Mouse (Mus musculus) limb, embryonic 14.5 days (tissue): Measurements from ENCODE around the gene Usp17la. TPM values are rescaled to one million over a fixed set of nuclear protein-coding genes. Genes with fewer than 3 reads are reported as not detected.

Experiments used
- ATAC-seq: fragments of 200-750 bp; cut with Nextera tagmentation; 2 replicates; pipeline ENCODE4 v1.8.0; 2017; ENCODE audit warnings: low read depth, moderate number of reproducible peaks, moderate TSS enrichment; ENCODE audit not compliant: low FRiP score
- DNase-seq: peaks from one replicate; pipeline ENCODE4 v3.0.0-alpha.2; 2015; ENCODE audit warnings: low spot score
- H3K27ac ChIP-seq: fragments of 300-500 bp; sonication (generic); replicated peaks from 2 replicates; pipeline ENCODE4 v1.5.1; 2014; ENCODE audit warnings: low read depth, mild to moderate bottlenecking, low read length, moderate library complexity, mixed read lengths
- H3K27me3 ChIP-seq: fragments of 300-500 bp; sonication (generic); 2 replicates; pipeline ENCODE4 v1.6.1; 2014; ENCODE audit warnings: low read length, mixed read lengths; ENCODE audit not compliant: control insufficient read depth, insufficient read depth
- H3K36me3 ChIP-seq: fragments of 300-500 bp; sonication (generic); 2 replicates; pipeline ENCODE4 v1.6.1; 2014; ENCODE audit warnings: mild to moderate bottlenecking, low read length, moderate library complexity, mixed read lengths; ENCODE audit not compliant: control insufficient read depth, insufficient read depth
- H3K4me1 ChIP-seq: fragments of 300-500 bp; sonication (generic); 2 replicates; pipeline ENCODE4 v1.6.1; 2014; ENCODE audit warnings: antibody characterized with exemption, low read length, mixed read lengths; ENCODE audit not compliant: control insufficient read depth, insufficient read depth
- H3K4me2 ChIP-seq: fragments of 300-500 bp; sonication (generic); replicated peaks from 2 replicates; pipeline ENCODE4 v1.6.1; 2014; ENCODE audit warnings: low read depth, mild to moderate bottlenecking, low read length, moderate library complexity; ENCODE audit not compliant: severe bottlenecking
- H3K4me3 ChIP-seq: fragments of 300-500 bp; sonication (generic); replicated peaks from 2 replicates; pipeline ENCODE4 v1.5.1; 2014; ENCODE audit warnings: low read length
- H3K9ac ChIP-seq: fragments of 300-500 bp; sonication (generic); 2 replicates; pipeline ENCODE4 v1.6.1; 2014; ENCODE audit warnings: mild to moderate bottlenecking, low read depth, low read length, moderate library complexity; ENCODE audit not compliant: severe bottlenecking
- H3K9me3 ChIP-seq: fragments of 300-500 bp; sonication (generic); 2 replicates; pipeline ENCODE4 v1.6.1; 2016; ENCODE audit warnings: low read length; ENCODE audit not compliant: control insufficient read depth
- POLR2A ChIP-seq: fragments of 200-500 bp; IDR thresholded peaks from 2 replicates; pipeline ENCODE4 v1.8.0; 2012; ENCODE audit warnings: inconsistent platforms, mild to moderate bottlenecking, moderate library complexity, borderline replicate concordance; ENCODE audit not compliant: insufficient read depth, insufficient read length; ENCODE audit errors: extremely low read depth
- WGBS: fragments of 180-500 bp; shearing (Covaris S2); extraction: QIAGEN DNeasy Blood & Tissue Kit; methylation state at CpG from one replicate; pipeline ENCODE4 v1.1.7; 2014; 5-methylcytosine and 5-hydroxymethylcytosine counted together
- polyA plus RNA-seq, 2 experiments: library from polyadenylated mRNA; depleted of rRNA in 1 of 2; stranded (reverse) in 1 of 2; unstranded in 1 of 2; fragments of >200 nt; fragmentation: Nextera tagmentation in 1 of 2; extraction: Ambion mirVana in 1 of 2; gene quantifications; 2 replicates each; pipeline versions ENCODE4 v1.2.1 to v1.2.3; 2012 to 2014

Usp17la gene
- polyA plus RNA-seq, 2 experiments, result not detected

- no peak for ATAC-seq
- Histone ChIP-seq H3K4me1 (no peaks in the 10 kb centered on the region), H3K9me3 (no peaks in the 10 kb centered on the region), H3K9ac (no peak overlapping the region), H3K4me3 (no peak overlapping the region), H3K27me3 (no peaks in the 10 kb centered on the region), H3K36me3 (no peaks in the 10 kb centered on the region), H3K4me2 (no peak overlapping the region), H3K27ac (no peak overlapping the region)
- WGBS, result 63% methylated on average over 1 of the region's 1 CpGs
- TF ChIP-seq POLR2A, result no peak
- no peak for DNase-seq
These were observed 874 bp downstream of the Usp17la start for GRCm38 (mm10) chr7:104857683-104858082.

GRCm38 (mm10) chr7:104861381-104861780 is 4.6 kb downstream of the Usp17la start:
- H3K9me3 ChIP-seq, result no peaks in the 10 kb centered on the region
- TF ChIP-seq POLR2A, result no peak
- 80% methylated on average over 3 of the region's 3 CpGs for WGBS
- DNase-seq (no peak), ATAC-seq (no peak)
- no peaks in the 10 kb centered on the region for H3K4me1 ChIP-seq
- H3K36me3 ChIP-seq, result no peaks in the 10 kb centered on the region
- H3K9ac ChIP-seq, result no peak overlapping the region
- no peak overlapping the region for H3K4me3 ChIP-seq
- H3K27ac ChIP-seq, result no peak overlapping the region
- H3K4me2 ChIP-seq, result no peak overlapping the region
- no peaks in the 10 kb centered on the region for H3K27me3 ChIP-seq

- WGBS, result 33% methylated on average over 1 of the region's 1 CpGs
- Histone ChIP-seq H3K27ac (no peak within 1 kb of the TSS), H3K27me3 (no peaks in the 10 kb centered on the region), H3K9me3 (no peaks in the 10 kb centered on the region), H3K4me1 (no peaks in the 10 kb centered on the region), H3K4me2 (no peak within 1 kb of the TSS), H3K9ac (no peak within 1 kb of the TSS), H3K36me3 (no peaks in the 10 kb centered on the region), H3K4me3 (no peak within 1 kb of the TSS)
- ATAC-seq, result no peak
- DNase-seq, result no peak
- TF ChIP-seq POLR2A, result no peak
These were observed 20.9 kb downstream of the Usp17la start, which contains the start of gene Olfr665 for GRCm38 (mm10) chr7:104877731-104878130. Gene Olfr665, plus strand, starts transcription at chr7:104878031.

GRCm38 (mm10) chr7:104895852-104896251 is 39.0 kb downstream of the Usp17la start, which contains the start of gene Olfr666:
Gene Olfr666, minus strand, starts transcription at chr7:104895952.
- DNase-seq, result no peak
- ATAC-seq, result no peak
- no peak within 1 kb of the TSS for H3K27ac ChIP-seq

More at GRCm38 (mm10) chr7:104895852-104896251, 39.0 kb downstream of the Usp17la start, which contains the start of gene Olfr666:
- H3K36me3 ChIP-seq, result no peaks in the 10 kb centered on the region
- H3K9ac ChIP-seq, result no peak within 1 kb of the TSS
- TF ChIP-seq POLR2A, result no peak
- no peak within 1 kb of the TSS for H3K4me2 ChIP-seq
- H3K27me3 ChIP-seq, result no peaks in the 10 kb centered on the region
- no peaks in the 10 kb centered on the region for H3K4me1 ChIP-seq
- WGBS, result 82% methylated on average over 2 of the region's 2 CpGs
- H3K4me3 ChIP-seq, result no peak within 1 kb of the TSS
- no peaks in the 10 kb centered on the region for H3K9me3 ChIP-seq

Other genes starting within 250 kb of the Usp17la start
- not detected in 2 replicates for gene Olfr656, start 243.1 kb upstream of the Usp17la start, polyA plus RNA-seq (2012; rRNA removed)
- not detected in 2 replicates for gene Olfr656, start 243.1 kb upstream of the Usp17la start, polyA plus RNA-seq (2014; fragmentation: Nextera tagmentation; extraction: Ambion mirVana)
- gene Olfr657, start 232.2 kb upstream of the Usp17la start, polyA plus RNA-seq (2012; rRNA removed), result not detected in 2 replicates
- gene Olfr657, start 232.2 kb upstream of the Usp17la start, polyA plus RNA-seq (2014; fragmentation: Nextera tagmentation; extraction: Ambion mirVana), result not detected in 2 replicates
- gene Olfr658, start 209.7 kb upstream of the Usp17la start, polyA plus RNA-seq (2012; rRNA removed), result 0.01 TPM in 1 of 2 replicates, not detected in the other
- gene Olfr658, start 209.7 kb upstream of the Usp17la start, polyA plus RNA-seq (2014; fragmentation: Nextera tagmentation; extraction: Ambion mirVana), result not detected in 2 replicates
- not detected in 2 replicates for gene Olfr659, start 190.3 kb upstream of the Usp17la start, polyA plus RNA-seq (2012; rRNA removed)
- not detected in 2 replicates for gene Olfr659, start 190.3 kb upstream of the Usp17la start, polyA plus RNA-seq (2014; fragmentation: Nextera tagmentation; extraction: Ambion mirVana)
- gene Olfr661, start 170.5 kb upstream of the Usp17la start, polyA plus RNA-seq (2012; rRNA removed), result not detected in 2 replicates
- gene Olfr661, start 170.5 kb upstream of the Usp17la start, polyA plus RNA-seq (2014; fragmentation: Nextera tagmentation; extraction: Ambion mirVana), result not detected in 2 replicates
- gene Usp17le, start 79.5 kb upstream of the Usp17la start, polyA plus RNA-seq (2012; rRNA removed), result not detected in 2 replicates
- not detected in 2 replicates for gene Usp17le, start 79.5 kb upstream of the Usp17la start, polyA plus RNA-seq (2014; fragmentation: Nextera tagmentation; extraction: Ambion mirVana)
- not detected in 2 replicates for gene Usp17lb, start 14.4 kb upstream of the Usp17la start, polyA plus RNA-seq (2012; rRNA removed)
- not detected in 2 replicates for gene Usp17lb, start 14.4 kb upstream of the Usp17la start, polyA plus RNA-seq (2014; fragmentation: Nextera tagmentation; extraction: Ambion mirVana)
- gene Olfr665, start 21.0 kb downstream of the Usp17la start, polyA plus RNA-seq (2012; rRNA removed), result not detected in 2 replicates
- gene Olfr665, start 21.0 kb downstream of the Usp17la start, polyA plus RNA-seq (2014; fragmentation: Nextera tagmentation; extraction: Ambion mirVana), result not detected in 2 replicates
- gene Olfr666, start 38.9 kb downstream of the Usp17la start, polyA plus RNA-seq (2012; rRNA removed), result not detected in 2 replicates
- not detected in 2 replicates for gene Olfr666, start 38.9 kb downstream of the Usp17la start, polyA plus RNA-seq (2014; fragmentation: Nextera tagmentation; extraction: Ambion mirVana)
- gene Olfr667, start 64.5 kb downstream of the Usp17la start, polyA plus RNA-seq (2012; rRNA removed), result not detected in 2 replicates
- not detected in 2 replicates for gene Olfr667, start 64.5 kb downstream of the Usp17la start, polyA plus RNA-seq (2014; fragmentation: Nextera tagmentation; extraction: Ambion mirVana)
- gene Olfr668, start 71.0 kb downstream of the Usp17la start, polyA plus RNA-seq (2012; rRNA removed), result not detected in 2 replicates
- not detected in 2 replicates for gene Olfr668, start 71.0 kb downstream of the Usp17la start, polyA plus RNA-seq (2014; fragmentation: Nextera tagmentation; extraction: Ambion mirVana)
- gene Olfr669, start 77.2 kb downstream of the Usp17la start, polyA plus RNA-seq (2012; rRNA removed), result 0.10 TPM in 1 of 2 replicates, not detected in the other
- gene Olfr669, start 77.2 kb downstream of the Usp17la start, polyA plus RNA-seq (2014; fragmentation: Nextera tagmentation; extraction: Ambion mirVana), result not detected in 2 replicates
- not detected in 2 replicates for gene Olfr670, start 105.6 kb downstream of the Usp17la start, polyA plus RNA-seq (2012; rRNA removed)
- 0.07 and 0.14 TPM in 2 replicates for gene Olfr670, start 105.6 kb downstream of the Usp17la start, polyA plus RNA-seq (2014; fragmentation: Nextera tagmentation; extraction: Ambion mirVana)
- not detected in 2 replicates for gene Olfr671, start 122.1 kb downstream of the Usp17la start, polyA plus RNA-seq (2012; rRNA removed)
- gene Olfr671, start 122.1 kb downstream of the Usp17la start, polyA plus RNA-seq (2014; fragmentation: Nextera tagmentation; extraction: Ambion mirVana), result not detected in 2 replicates
- not detected in 2 replicates for gene Olfr672, start 145.0 kb downstream of the Usp17la start, polyA plus RNA-seq (2012; rRNA removed)
- gene Olfr672, start 145.0 kb downstream of the Usp17la start, polyA plus RNA-seq (2014; fragmentation: Nextera tagmentation; extraction: Ambion mirVana), result not detected in 2 replicates
- not detected in 2 replicates for gene Olfr675, start 171.5 kb downstream of the Usp17la start, polyA plus RNA-seq (2012; rRNA removed)
- not detected in 2 replicates for gene Olfr675, start 171.5 kb downstream of the Usp17la start, polyA plus RNA-seq (2014; fragmentation: Nextera tagmentation; extraction: Ambion mirVana)
- gene Olfr676, start 175.7 kb downstream of the Usp17la start, polyA plus RNA-seq (2012; rRNA removed), result not detected in 2 replicates
- gene Olfr676, start 175.7 kb downstream of the Usp17la start, polyA plus RNA-seq (2014; fragmentation: Nextera tagmentation; extraction: Ambion mirVana), result not detected in 2 replicates
- gene Olfr677, start 194.4 kb downstream of the Usp17la start, polyA plus RNA-seq (2012; rRNA removed), result not detected in 2 replicates
- not detected in 2 replicates for gene Olfr677, start 194.4 kb downstream of the Usp17la start, polyA plus RNA-seq (2014; fragmentation: Nextera tagmentation; extraction: Ambion mirVana)
- not detected in 2 replicates for gene Olfr678, start 207.5 kb downstream of the Usp17la start, polyA plus RNA-seq (2012; rRNA removed)
- not detected in 2 replicates for gene Olfr678, start 207.5 kb downstream of the Usp17la start, polyA plus RNA-seq (2014; fragmentation: Nextera tagmentation; extraction: Ambion mirVana)
- gene Olfr679, start 224.2 kb downstream of the Usp17la start, polyA plus RNA-seq (2012; rRNA removed), result not detected in 2 replicates
- not detected in 2 replicates for gene Olfr679, start 224.2 kb downstream of the Usp17la start, polyA plus RNA-seq (2014; fragmentation: Nextera tagmentation; extraction: Ambion mirVana)
- gene Olfr680-ps1, start 235.8 kb downstream of the Usp17la start, polyA plus RNA-seq (2012; rRNA removed), result not detected in 2 replicates
- not detected in 2 replicates for gene Olfr680-ps1, start 235.8 kb downstream of the Usp17la start, polyA plus RNA-seq (2014; fragmentation: Nextera tagmentation; extraction: Ambion mirVana)